Mouse (Mus musculus) embryo, embryonic 10.5 days (tissue): ENCODE data around the gene Slc35b1.

Experiments used
- DNase-seq: peaks from one replicate; pipeline ENCODE4 v3.0.0-alpha.2; 2015; ENCODE audit warnings: low spot score

Gene Slc35b1

DNA sequence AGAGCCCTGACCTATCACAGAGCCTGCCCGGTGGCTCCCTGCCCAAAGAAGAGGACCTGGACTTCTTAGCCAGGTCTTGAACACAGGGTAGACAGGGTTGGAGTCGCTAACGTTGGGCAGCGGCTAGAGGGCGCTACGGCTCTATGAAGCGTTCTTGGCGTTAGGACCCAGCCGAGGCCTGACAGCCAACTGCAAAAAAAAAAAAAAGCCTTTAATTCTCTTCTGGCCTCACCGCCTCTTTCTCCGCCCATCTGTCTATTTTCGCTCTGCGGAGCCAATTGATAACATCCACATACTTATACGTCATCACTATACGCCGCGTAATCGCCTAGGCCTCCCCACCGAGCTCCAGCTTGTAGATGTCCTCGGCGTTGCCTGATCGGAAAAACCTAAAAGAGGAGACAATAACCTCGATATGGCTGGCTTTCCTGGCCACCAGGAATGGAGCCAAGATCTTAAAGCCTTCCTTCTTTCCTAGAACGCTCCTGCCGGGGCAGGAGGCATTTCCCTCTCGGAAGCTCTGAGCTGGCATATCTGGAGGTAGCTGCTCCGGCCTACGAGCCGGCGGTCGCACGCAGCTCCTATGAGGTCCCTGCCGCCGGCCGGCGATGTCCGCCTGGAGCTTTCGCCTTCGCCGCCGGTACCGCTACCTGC, at the start of gene Slc35b1:
Slc35b1 (plus strand) TSS at position 374 of the 654 bp plus-strand sequence.
- DNase-seq: peak; percentile 99

DNA sequence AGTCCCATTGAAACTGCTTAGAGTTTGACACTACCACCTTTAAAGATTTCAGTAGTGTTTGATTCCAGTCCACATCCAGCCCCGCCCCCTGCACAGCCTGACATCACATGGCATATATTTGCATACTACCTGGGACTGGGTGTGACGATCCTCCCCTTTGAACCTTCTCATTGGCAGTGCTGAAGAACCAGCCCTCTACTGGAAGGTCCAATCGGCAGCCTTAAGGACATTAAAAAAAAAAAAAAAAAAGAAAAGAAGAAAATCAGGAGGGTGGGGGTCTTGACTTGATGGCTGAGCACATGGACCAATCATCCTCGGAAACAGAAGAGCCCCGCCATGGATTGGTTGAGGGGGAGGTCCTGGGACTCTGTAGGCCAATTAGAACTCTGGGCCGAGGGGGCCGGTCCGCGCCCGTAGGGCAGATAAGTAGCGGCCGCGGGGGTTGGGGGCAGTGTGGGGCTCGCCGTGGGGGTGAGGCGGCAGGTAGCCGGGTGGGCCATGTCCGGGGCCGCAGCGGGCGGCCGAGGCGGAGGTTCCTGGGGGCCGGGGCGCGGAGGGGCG, 47.8 kb upstream of the Slc35b1 start, which contains the start of gene Fam117a:
Fam117a (plus strand) TSS at position 451 of the 561 bp plus-strand sequence.
- peak; percentile 97 for DNase-seq

DNA sequence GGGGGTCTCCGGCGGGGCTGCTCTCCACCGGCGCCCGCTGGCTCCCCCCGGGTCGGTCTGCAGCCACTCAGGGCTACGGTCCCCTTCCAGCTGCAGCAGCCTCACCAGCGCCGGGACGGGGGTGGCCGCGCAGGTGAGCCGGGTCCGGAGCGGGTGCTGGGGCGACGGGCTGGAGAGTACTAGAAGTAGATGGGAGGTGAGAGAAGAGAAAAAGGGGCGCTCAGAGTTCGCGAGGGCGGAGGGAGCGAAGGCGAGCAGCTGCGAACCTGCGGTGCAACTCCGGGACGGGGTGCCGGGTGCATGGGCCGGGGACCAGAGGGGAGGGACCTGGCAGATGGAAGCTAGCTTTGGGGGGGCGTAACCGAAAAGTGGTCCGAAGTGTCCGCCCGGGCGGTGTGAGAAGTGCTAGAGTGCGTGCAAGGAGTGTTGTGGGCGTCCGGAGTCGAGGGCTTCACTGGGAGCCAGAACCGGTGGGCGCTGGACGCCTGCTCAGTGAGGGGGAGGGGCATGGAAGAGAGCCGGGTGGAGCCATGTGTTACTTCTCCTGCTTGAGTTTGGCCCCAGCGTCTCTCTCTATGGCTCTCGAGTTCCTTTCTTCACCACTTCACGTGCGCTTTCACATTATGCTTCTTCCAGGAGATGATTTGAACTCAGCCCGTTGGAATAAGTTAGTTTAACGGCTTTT, 47.2 kb upstream of the Slc35b1 start:
- DNase-seq: peak; percentile 88

DNA sequence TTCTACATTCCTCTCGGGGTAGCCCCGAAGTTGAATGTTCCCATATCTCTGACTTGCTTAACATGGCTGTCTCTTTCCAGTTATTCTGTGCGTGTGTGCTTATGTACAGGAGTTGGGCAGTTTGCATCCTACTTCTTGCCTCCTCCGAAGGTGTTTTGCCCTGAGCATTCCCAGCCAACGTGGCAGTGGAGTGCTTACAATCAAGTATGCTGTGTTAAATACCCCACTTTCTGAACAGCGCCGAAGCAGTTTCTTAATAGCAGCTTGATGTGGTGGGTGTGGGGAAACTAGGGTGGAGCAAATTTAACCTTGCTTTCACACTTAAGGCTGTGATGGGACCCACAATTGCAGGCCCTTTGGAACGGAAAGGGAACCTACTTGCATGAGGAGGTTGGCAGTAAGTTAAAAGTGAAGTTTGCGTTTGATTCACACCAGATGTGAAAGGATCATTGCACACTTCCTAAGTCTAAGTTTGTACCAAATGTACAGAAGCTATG, 46.6 kb upstream of the Slc35b1 start:
- no peak for DNase-seq

DNA sequence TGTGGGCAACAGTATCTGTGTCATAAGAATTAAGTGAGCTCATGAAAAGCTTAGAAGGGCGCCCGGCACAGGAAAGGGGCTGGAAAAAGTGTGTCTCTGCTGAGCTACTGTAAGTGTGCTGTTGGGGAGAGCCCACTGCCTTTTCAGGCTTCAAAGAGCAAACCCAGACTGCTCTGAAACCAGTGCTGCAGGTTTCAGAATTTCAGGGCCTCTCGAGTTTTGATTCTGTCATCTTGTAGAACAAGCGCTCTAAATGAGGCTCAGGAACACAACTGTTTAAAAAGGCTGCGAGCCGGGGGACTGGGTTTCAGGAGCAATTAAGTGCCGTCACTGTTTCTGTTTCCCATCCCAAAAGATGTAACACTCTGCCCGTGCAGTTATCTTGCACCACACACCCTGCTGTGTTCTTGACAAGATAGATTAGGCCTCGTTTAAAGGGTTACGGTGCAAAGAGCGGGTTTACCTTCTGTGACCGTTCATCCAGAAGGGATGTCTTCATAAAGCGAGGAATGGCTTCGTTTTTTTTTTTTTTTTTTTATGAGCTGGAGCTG, 44.9 kb upstream of the Slc35b1 start:
- peak; percentile 61 for DNase-seq

DNA sequence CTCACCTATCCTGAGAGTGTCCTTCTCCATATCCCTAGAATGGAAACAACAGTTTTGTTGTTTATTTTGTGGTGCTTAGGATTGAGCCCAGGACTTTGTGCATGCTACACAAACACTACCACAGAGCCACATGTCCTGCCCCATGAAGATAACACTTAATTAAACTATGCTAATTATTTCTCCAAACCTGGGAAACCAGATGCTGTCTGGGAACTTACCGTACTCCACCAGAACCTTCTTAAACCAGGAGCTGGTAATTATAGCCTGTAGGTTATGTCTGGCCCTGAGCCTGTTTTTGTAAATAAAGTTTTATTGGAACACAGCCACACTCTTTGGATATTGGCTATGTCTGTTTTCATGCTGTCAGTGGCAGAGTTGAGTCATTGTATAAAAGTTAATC, 44.2 kb upstream of the Slc35b1 start:
- DNase-seq: no peak

DNA sequence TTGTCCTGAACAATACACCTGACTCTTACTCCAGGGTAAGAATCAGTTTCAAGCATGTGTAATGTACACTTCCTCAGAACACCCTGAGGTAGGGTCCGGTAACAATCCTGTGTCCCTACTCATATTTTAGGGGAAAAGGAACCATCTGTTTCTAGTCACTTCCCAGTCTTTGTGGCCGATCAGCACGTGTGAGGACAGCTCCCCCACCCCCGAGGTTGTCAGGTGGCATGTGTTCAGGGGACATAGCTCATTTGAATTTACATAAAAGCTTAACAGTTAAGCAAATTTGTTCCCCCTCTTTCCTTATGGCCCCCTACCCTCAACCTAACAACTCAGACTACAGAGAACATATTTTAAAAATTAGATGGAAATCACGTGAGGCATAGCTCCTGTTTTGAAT, 43.8 kb upstream of the Slc35b1 start:
- no peak for DNase-seq

DNA sequence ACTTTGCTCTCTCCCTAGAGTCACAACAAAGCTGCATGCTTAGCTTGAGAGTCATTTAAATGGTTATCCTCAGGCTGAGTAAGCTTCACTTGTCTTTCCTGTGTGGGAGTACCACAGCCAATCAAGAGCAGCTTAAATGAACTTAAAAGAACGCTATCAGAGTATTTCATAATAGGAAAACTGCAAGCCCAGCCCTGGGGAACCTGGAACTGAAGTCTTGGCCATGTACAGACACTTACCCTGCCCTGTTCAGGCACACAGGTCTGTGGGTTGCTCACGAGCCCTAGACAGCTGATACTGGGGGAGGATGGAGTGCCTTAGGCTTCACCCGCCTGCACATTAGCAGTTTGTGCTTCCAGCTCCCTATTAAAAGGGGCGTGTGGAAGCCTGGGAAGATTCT, 41.3 kb upstream of the Slc35b1 start:
- no peak for DNase-seq

DNA sequence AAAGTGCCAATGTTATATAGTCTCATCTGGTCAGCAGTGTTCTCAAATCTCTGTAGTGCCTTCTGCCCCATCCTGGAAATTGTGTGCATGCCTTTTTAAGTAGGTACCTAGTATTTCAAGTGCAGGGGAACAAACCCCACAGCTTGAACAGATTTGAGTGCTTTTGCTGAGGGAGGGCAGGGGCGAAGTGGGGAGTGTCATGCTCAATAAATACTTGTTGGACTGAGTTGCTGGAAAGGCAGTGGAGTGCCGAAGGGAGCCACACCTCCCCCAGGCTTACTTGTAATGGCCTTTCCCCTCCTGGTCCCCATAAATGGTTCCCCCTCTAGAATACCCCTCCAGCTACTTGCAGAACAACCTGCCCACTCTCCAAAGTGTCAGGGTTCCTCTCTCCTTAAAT, 40.3 kb upstream of the Slc35b1 start:
- DNase-seq: no peak

DNA sequence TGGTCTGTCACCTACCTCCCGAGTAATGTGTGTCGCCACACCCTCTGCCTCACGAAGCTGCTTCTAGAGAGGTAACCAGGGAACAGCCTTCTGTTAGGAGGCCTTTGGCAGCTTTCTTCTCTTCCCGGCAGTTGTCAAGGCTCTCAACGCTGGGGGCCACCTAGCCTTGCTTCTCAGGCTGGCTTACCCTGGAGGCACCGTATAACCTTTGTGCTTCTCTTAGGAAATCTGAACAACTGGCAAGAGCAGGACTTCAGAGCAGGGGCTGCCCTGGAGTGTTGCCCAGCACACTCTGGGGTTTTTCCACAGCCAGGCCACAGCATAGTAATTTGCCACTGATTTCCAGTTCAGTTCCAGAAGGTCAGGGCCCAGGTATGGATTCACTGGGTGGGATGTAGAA, 34.2 kb upstream of the Slc35b1 start:
- DNase-seq: no peak

DNA sequence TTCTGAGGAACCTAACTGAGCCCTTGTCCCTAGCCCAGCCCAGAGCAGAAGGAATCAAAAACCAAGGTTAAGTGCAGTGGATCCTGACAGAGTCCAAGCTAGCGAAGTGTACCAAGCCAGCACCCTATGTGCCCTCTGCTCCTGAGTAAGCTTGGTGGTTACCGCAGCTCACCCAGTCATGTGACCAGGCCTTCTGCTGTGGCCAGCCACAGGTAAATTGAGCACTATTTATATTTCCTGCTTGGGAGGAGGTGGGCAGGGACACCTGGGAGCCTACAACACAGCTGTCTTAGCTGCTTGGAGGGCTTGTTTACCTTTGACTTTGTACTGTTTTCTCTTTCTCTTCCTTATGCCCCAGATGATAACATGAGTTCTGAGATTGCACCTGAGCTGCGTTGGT, 33.5 kb upstream of the Slc35b1 start:
- no peak for DNase-seq

DNA sequence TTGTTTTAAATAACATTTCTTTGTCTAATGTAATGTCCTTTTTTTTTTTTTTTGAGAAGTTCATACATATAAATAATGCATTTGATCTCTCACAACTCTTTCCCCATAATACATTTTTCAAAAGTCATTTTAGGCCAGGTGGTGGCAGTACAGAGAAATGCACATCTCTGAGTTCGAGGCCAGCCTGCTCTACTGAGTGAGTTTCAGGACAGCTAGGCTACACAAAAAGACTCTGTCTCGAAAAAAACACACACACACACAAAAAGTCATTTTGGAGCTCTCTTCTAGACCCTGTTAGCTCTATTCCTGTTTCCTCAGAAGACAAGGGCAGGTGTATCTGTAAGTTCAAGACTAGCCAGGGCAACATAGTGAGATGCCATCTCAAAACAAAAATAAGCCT, 31.8 kb upstream of the Slc35b1 start:
- DNase-seq: no peak

DNA sequence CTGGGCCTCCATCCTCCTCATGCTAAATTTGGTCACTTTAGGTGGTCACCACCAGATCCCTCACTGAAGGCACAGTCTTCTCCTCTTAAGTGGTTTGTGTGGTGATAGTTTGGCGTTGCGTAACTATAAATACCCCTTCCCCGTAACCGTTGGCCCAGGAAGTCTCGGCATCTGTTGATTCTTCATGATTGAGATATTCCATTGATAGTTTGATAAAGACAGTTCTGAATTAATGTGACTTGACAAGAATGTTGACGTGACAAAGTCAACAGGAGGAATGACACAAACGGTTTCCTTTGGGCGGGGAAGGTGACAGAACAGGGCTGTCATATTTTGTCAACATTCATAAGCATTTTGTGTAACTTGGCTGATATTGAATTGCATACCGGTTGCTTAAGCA, 31.3 kb upstream of the Slc35b1 start:
- DNase-seq: no peak

DNA sequence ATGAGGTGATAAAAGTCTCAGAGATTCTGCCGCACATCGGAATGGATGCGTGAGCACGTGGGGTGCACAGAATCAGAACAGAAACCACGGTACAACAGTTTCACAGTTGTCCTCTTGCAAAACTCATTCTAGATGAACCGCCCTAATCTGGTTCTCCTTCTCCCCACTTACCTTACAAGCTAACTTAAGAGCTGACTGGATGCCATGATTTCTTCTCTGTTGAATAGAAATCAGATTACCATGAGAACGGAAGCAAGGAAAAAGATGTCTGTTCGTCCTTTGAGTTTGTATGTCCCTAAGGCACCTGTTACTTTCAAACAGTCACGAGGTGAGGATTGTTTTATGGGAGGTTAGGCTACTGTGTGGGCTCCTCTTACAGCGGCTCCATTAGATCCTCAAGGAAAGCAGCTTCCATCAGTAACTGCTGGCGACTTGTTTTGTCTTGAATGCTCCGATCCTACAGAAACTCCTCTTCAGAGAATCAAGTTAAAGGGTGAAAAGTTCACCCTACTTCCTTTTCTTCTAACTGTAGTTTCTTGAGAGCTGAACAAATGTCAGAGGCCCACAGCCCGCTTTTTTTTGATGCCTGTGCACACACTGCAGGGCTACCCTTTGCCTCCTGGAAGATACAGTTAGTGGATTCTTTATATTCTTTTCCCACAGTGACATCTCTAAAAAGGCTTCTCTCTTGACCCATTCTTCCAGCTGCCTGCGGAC, 30.1 kb upstream of the Slc35b1 start:
- no peak for DNase-seq

DNA sequence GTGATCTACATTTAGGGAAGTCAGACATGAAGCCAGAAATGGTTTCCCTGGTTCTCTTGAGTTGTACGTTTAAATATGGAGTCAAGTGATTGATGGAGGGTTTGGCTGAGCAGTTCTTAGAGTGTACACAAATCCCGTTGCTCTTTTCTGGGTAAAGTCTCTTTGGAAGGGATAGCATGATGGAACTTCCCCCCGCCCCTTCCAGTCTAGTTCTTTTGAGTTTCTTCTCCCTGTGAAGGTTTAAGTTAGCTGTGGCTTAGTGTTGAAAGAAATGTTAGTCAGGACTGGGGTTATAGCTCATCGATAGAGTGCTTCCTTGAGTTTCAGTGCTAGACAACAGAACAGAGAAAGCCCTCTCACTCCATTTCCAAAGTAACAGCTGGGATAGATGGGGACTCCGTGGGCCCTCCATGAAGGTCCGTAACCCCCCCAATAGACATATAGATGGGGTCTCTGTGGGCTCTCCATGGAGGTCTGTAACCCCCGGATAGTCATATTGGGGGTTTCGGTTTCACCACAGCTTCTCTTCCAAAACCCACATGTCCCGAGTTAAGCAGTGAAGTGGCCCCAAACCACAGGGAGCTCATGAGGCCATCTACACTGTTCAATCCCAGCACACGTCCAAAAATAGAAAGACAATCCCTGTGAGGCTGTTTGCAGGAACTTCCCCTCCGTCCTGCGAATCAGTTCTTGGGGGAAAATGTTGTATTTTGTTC, 29.4 kb upstream of the Slc35b1 start:
- DNase-seq: no peak

DNA sequence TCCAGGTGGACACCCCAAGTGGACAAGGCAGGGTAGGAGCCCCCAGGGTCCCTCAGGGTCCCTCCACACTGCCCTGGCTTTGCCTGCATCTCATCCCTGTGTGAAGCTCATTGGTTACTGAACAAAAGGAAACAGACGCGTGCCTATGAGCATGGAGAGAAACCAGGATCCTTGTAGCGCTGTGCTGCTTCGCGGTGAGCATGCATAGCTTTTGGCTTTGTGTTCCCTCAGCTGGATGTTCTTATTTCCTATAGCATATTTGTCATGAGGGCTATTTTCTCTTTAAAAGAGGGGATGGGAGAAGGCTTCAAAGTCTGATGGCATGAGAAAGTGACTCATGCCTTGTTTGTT, 28.9 kb upstream of the Slc35b1 start:
- DNase-seq: no peak

DNA sequence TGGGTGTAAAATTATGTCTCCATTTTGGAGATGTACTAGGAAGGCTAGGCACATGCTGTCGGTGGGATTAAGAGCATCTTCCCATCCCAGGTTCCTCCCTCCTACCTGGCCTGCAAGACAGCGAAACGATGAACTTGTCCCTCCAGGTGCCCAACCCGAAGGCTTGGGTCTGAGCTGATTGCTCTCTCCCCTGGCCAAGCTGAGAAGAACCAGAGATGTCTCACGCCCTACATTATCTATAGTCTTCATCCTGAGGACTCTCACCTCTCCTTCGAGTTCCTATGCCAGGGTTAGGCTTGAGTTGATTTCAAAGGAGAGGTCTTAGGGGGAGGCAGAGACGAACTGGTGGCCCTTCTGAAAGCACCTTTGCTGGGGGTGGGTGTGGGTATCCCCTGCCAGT, 28.5 kb upstream of the Slc35b1 start:
- no peak for DNase-seq

DNA sequence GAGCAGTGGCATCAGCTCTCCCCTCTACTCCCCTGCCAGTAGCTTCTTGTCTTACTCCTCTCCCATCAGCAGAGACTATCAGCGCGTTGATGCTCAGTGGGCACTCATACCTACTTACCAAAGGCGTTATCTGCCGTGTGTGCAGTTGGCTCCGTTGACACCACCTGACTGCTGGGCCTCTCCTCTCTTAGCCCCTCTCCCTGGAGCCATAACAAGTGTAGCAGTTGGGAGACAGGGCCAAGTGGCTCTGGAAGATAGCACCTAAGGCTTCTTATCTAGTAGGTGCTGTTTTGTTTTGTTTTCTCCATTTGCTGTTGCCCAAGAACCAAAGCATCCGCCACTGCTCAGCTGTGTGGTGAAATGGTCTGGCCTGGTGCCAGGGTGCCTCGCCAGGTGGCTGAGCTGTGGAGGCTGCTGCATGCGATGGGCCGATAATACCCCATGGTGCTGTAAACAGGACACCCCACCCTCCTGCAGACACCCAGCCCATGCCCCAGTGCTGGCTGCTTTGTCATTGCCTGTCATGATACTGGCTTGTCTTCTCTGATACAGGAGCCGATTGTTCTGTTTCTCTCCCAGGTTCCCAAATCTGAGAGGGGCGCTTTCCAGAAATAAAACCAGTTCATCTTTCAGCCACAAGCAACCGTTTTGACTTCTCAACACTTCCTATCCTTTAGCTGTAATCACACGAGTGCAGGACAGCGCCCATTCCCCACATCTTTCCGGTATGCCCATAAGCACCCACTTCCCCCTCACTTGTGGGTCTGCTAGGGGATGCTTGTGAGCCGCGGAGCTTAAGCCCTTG, 27.8 kb upstream of the Slc35b1 start:
- no peak for DNase-seq

DNA sequence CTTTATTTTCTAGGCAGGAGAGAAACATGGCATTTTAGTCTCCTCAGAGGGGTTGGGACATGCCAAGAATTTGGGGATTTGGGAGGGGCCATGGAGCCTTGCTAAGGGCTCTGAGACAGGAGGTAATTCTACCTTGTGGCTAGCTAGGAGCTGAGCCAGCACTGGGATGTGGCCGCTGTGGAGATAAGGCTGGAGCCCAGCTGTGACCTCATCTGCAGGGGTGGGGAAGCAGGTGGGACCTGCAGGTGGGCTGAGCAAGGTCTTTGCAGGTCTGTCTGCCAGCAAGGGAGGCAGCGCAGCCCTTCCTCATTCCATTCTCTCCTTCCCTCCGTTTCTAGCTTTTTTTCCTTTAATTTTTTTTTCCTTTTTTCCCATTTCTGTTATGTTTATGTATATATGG, 26.2 kb upstream of the Slc35b1 start:
- no peak for DNase-seq

DNA sequence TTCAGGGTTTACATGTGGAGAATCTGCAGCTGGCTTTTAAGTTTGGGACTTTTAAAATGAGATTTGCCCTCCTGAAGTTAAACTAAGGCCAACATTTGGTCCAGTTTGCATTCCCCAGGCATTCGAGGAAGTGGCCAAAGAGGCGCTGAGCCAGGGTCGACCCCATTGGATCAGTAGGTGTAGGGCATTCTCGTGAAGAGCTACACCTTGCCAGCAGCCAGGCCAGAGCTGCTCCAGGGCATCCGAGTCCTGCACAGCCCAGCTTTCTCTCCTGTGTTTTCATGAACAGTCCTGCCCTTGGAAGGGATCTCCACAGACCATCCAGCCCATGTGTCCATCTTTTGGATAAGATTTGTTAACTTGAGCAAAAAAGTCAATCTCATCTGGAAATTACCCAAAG, 20.1 kb upstream of the Slc35b1 start:
- no peak for DNase-seq

DNA sequence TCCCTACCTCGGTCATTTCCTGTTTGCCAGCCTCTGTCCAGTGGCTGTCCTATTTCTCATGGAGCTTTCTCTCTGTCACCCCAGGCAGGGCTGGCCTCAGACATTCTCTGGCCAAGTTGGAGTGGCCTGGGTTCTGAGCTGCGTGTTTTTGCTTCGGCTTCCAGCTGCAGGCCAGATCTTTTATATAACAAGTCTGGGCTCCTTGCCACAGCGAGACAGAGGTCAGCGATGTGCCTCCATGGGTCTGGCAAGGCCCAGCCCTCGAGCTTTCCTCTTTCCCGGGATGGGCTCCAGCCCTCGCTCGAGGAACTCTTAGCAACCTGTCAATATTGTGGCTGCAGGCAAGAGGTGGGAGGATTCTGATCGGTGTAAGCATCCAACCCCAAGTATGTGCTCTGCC, 18.9 kb upstream of the Slc35b1 start:
- DNase-seq: no peak
